Mouse (Mus musculus): ENCODE measurements around the gene Skida1. TPM values are rescaled to one million over a fixed set of nuclear protein-coding genes. Genes with fewer than 3 reads are reported as not detected.

The Skida1 gene
- total RNA-seq, 2 experiments from 2014 or later: 2.0 to 2.1 TPM

GRCm38 (mm10) chr2:18055016-18055928 lies 6.4 kb upstream of the Skida1 start, which contains the start of gene Mllt10:
Mllt10 (plus strand) TSS chr2:18055237.
- no peak for DNase-seq

GRCm38 (mm10) chr2:18053951-18054530 lies 5.2 kb upstream of the Skida1 start:
- peak; percentile 56 for DNase-seq

- no peak for DNase-seq
Observed at GRCm38 (mm10) chr2:18053243-18053950, 4.5 kb upstream of the Skida1 start.

- no peak for DNase-seq
Observed at GRCm38 (mm10) chr2:18052581-18052980, 3.7 kb upstream of the Skida1 start.

- DNase-seq: no peak
Observed at GRCm38 (mm10) chr2:18051831-18052170, 3.0 kb upstream of the Skida1 start.

- DNase-seq: no peak
Observed at GRCm38 (mm10) chr2:18051026-18051830, 2.4 kb upstream of the Skida1 start.

GRCm38 (mm10) chr2:18050541-18050985 lies 1.7 kb upstream of the Skida1 start:
- DNase-seq: no peak

GRCm38 (mm10) chr2:18050018-18050417 lies 1.2 kb upstream of the Skida1 start:
- DNase-seq: no peak

GRCm38 (mm10) chr2:18049279-18049821 lies 499 bp upstream of the Skida1 start:
- DNase-seq: no peak

- DNase-seq: peak; percentile 75
Observed at GRCm38 (mm10) chr2:18047646-18048452, 1.0 kb downstream of the Skida1 start.

GRCm38 (mm10) chr2:18046758-18047645 lies 1.8 kb downstream of the Skida1 start:
- DNase-seq: peak; percentile 78

- DNase-seq: no peak
Observed at GRCm38 (mm10) chr2:18046186-18046585, 2.7 kb downstream of the Skida1 start.

GRCm38 (mm10) chr2:18045781-18046181 lies 3.1 kb downstream of the Skida1 start:
- DNase-seq: no peak

GRCm38 (mm10) chr2:18045143-18045780 lies 3.6 kb downstream of the Skida1 start:
- DNase-seq: no peak

GRCm38 (mm10) chr2:18041199-18041885 lies 7.5 kb downstream of the Skida1 start:
- no peak for DNase-seq

- DNase-seq: no peak
Observed at GRCm38 (mm10) chr2:18040347-18041160, 8.3 kb downstream of the Skida1 start.

- DNase-seq: no peak
Observed at GRCm38 (mm10) chr2:18039566-18040290, 9.1 kb downstream of the Skida1 start.
